Mouse (Mus musculus) neural tube, embryonic 10.5 days (tissue): Measurements from ENCODE around the gene Klk1b4.

Experiments
- DNase-seq: peaks from one replicate; pipeline ENCODE4 v3.0.0-alpha.2; 2017; ENCODE audit warnings: low spot score; ENCODE audit errors: extremely low spot score

Klk1b4 gene

GRCm38 (mm10) chr7:44253023-44253616 is 45.9 kb downstream of the Klk1b4 start:
- no peak for DNase-seq

- no peak for DNase-seq
Measured at GRCm38 (mm10) chr7:44254930-44255329, 47.7 kb downstream of the Klk1b4 start.

GRCm38 (mm10) chr7:44257278-44257677 is 50.0 kb downstream of the Klk1b4 start, which contains the start of gene Acp4:
Gene Acp4 (minus strand): TSS chr7:44257378.
- no peak for DNase-seq

- no peak for DNase-seq
Measured at GRCm38 (mm10) chr7:44260410-44260809, 53.2 kb downstream of the Klk1b4 start.

- no peak for DNase-seq
Measured at GRCm38 (mm10) chr7:44261147-44261546, 53.9 kb downstream of the Klk1b4 start, which contains the start of gene Gm15517. Gene Gm15517 (plus strand): TSS chr7:44261447.
